Mouse (Mus musculus): ENCODE data around the gene Snai3.

The Snai3 gene

DNA sequence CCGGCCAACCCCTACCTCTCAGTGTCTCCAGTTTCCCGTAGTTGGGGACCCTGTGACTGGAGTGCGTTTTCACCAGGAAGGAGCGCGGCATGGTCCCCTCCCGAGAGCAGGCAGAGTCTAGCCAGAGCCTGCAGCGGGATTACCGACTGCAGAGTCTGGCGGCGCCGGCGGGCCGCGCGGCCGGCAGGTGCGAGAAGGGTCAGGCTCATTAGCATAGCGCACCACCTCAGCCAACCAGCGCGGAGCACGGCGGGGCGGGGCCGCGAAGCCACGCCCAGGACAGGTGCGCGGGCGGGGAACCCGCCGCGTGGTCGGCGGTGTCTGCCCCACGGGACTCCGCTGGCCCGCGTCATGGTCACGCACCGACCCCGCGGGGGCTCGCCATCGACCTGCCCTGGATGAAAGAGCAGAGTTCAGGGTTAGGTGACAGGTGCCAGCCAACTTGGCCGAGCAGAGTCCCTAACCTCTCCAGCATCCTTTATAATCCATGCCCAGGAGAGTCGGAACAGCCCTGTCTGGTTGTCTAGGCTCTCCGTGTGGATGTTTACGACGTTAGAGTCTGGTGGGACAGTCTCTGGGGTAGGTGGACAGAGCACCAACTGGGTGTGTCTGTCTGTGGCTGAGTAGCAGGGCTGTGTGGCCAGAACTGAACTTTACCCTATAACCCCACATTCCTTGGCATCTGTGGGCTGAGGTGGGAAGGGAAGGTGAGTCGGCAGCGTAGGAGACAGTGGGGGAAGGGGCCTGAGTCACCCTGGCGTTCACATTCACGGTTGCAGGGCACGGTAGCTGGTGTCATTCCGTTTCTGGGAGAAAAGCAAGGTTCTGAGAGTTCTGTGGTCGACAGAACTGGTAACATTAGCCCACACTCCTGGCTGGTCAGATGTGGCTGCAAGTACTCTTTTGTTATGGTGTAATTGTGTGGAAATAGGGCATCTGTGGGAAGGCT, at the start of gene Snai3:
Gene Snai3 (minus strand): TSS at position 210 of the 949 bp plus-strand sequence.
- in situ Hi-C loops (cut with MseI, MboI), result no loop called here

DNA sequence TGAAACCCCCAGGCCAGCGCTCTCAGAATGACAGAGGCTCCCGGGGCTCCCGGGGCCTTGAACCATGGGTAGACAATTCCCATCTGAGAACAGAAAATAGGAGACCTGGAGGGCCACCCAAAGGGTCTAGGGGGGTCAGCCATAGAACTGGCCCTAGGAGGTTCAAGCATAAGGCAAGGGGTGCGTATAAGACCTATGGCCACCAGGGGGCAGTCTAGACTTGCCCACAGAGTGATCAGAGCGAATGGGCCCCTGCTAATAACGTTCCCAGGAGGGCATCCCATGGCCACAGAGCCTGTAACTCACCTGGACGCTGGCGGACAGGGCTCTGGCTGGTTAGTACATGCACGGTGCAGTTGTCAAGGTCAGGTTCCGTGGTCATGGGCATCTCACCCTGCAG, 40.3 kb upstream of the Snai3 start:
- in situ Hi-C loops (cut with MseI, MboI), result loop anchor here in 1 of 2 experiments (5.0 kb wide), 1 partner anchor 56 kb away; no protein-coding TSS in a partner anchor

- in situ Hi-C loops (cut with MseI, MboI), result no loop called here
Observed at GRCm38 (mm10) chr8:122497912-122498311, 37.4 kb upstream of the Snai3 start.

GRCm38 (mm10) chr8:122497016-122497734, 36.6 kb upstream of the Snai3 start:
- in situ Hi-C loops (cut with MseI, MboI), result no loop called here

- in situ Hi-C loops (cut with MseI, MboI), result no loop called here
Observed at GRCm38 (mm10) chr8:122488387-122488786, 27.9 kb upstream of the Snai3 start.

DNA sequence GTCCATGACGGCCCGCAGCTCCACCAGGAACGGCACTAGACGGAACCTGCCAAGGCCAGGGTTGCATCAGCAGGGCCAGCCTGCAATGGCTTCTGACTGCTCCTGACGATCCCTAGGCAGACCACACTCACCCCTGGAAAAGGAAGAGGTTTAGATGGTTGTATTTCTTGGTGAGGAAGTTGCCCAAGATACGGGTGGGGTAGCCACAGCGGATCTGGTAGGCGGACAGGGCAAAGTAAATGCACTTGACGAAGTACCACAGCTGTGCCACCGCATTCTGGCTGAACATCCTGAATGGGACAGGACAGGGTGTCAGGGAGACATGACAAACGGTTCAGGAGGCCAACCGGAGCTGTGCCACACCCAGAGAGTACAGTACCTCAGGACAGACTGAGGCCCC, 24.3 kb upstream of the Snai3 start:
- in situ Hi-C loops (cut with MseI, MboI), result no loop called here

GRCm38 (mm10) chr8:122483877-122484276, 23.3 kb upstream of the Snai3 start:
- in situ Hi-C loops (cut with MseI, MboI), result no loop called here

GRCm38 (mm10) chr8:122482448-122482847, 21.9 kb upstream of the Snai3 start:
- in situ Hi-C loops (cut with MseI, MboI), result no loop called here

- in situ Hi-C loops (cut with MseI, MboI), result no loop called here
Observed at GRCm38 (mm10) chr8:122475580-122476320, 15.2 kb upstream of the Snai3 start, which contains the start of the genes Rnf166 and Ctu2. Gene Rnf166, minus strand, starts transcription at chr8:122476064. Gene Ctu2, plus strand, starts transcription at chr8:122476143.

GRCm38 (mm10) chr8:122474951-122475560, 14.5 kb upstream of the Snai3 start:
- in situ Hi-C loops (cut with MseI, MboI), result no loop called here

DNA sequence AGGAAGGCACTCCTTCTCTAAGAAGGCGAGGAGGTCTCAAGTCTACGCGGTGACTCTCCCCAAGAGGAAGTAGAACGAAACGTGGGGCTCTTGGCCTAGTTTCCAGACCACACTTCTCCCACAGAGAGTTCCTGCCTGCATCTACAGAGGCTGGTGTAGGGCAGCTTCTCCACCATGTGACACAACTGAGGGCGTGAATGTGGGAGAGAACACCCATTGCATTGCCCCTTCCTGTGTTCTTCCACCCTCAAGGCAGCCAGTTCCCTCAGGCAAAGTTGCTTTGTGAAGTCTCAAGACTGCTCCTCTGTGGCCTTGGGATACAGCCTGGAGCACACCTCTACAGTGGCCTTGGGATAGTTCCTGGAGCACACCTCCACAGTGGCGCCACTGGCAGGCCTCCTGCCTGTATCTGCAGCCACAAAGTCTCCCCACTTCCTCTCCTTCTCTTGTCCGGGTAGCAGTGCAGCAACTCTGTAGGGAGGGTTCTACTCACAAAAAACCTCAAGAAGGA, 13.4 kb upstream of the Snai3 start:
- in situ Hi-C loops (cut with MseI, MboI), result no loop called here

DNA sequence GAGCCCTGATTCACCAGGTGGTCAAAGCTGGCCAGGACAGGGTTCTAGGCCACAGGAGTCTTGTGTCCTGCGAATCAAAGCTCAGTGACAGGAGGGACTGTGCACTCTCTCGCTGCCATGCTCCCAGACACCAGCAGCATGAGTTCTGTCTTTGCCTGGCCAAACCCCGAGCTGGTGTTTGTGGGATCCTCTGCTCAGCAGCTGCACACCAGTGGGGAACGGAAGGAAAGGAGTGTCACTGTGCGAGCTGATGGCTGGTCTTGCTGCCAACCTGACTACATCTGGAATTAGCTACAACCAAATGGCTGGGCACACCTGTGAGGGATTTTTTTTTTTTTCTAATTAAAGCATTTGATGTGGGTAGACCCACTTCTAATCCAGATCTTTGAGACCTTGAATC, 10.2 kb upstream of the Snai3 start:
- in situ Hi-C loops (cut with MseI, MboI), result no loop called here

DNA sequence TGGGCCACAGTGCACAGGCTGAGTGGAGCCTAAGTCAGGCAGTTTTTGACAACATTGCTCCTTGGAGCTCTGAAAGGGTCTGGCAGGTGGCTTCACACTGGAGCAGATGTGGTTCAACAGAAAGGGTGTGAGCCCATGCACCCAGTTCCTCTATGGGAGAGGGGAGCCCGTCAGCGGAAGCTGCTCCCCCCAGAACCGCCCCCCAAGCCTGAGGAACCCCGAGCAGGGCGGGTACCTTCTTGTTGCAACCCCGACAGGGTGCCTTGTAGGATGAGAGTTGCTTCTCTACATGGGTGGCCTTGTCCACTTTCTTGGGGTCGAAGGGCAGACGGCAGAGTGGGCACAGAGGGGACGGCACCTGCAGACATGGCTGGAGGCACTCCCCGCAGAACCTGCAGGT, 9.4 kb upstream of the Snai3 start:
- in situ Hi-C loops (cut with MseI, MboI), result no loop called here

DNA sequence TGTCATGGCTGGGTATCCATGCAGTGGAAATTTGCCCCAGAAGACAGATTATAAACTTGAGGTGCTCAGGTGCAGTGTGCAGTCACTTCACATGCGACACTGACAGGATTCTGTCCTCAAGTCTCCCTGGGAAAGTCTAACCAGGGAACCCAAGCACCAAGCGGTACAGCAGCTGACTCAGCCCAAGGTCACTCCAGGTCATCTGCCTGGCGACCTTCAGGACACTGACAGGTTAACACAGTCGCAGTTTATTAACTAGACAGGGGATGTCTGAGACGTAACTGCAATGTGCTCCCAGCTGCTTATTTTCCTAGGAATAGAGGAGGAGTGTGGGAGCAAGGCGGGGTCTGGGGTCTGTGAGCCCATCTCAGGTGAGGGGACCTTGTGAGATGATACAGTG, 8.9 kb upstream of the Snai3 start:
- in situ Hi-C loops (cut with MseI, MboI), result no loop called here

DNA sequence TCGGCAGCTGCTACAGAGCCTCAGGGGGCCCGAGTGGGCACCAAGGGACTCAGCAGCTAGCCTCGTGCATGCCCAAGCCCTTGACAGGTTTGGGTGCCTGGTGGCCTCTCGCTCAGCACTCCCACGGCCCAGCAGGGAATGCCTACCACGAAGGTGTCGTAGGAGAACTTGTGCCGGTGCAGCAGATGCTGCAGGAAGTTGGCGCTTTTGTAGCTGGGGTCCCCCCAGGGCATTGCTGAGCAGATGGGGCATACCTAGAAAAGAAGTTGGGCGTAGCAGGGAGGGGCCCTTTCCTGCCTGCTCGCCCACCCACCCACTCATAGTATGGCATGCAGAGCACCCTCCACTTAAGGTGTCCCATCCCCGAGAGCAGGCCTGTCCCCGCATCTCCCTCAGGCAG, 7.3 kb upstream of the Snai3 start:
- in situ Hi-C loops (cut with MseI, MboI), result no loop called here

DNA sequence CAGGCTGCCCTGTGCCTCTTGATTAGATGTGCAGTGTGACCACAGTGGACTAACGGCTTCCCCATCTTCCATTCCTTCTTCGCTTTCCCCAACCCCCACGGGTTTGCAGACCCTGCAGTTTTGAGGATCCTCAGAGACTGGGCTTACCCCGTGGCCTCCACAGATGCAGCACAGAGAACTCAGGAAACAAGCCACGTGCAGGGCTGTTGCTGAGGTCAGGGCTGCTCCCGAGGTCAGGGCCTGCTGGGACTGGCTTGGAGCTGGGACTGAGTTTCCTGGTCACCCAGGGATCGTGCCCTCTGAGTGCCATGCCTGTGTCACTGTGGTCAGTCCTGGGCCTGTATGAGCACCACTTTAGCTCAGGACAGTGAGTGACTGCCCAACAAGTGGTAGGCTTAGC, 4.5 kb upstream of the Snai3 start:
- in situ Hi-C loops (cut with MseI, MboI), result no loop called here

- in situ Hi-C loops (cut with MseI, MboI), result no loop called here
Observed at GRCm38 (mm10) chr8:122463651-122464640, 3.4 kb upstream of the Snai3 start.

GRCm38 (mm10) chr8:122462510-122462909, 2.0 kb upstream of the Snai3 start:
- in situ Hi-C loops (cut with MseI, MboI), result no loop called here

- in situ Hi-C loops (cut with MseI, MboI), result no loop called here
Observed at GRCm38 (mm10) chr8:122461473-122462148, 1.1 kb upstream of the Snai3 start.
